Mouse (Mus musculus) pancreas, adult 10 weeks (tissue): ENCODE data around the gene Dnase2a. TPM values are rescaled to one million over a fixed set of nuclear protein-coding genes. Genes with fewer than 3 reads are reported as not detected.

Experiments used
- polyA plus RNA-seq: library from polyadenylated mRNA; stranded (reverse); fragments of 350-450 nt; fragmentation: Illumina TruSeq; extraction: RNeasy Lipid Tissue Mini Kit (QIAGEN cat#74804); gene quantifications from one replicate; pipeline ENCODE4 v1.2.3, GENCODE M21; 2015; ENCODE audit warnings: low read depth, low replicate concordance; ENCODE audit not compliant: insufficient read depth

Dnase2a gene
- 6.3 TPM for polyA plus RNA-seq

GRCm38 (mm10) chr8:84908421-84909161 is at the start of gene Dnase2a:
Gene Dnase2a (plus strand): TSS chr8:84908560.

GRCm38 (mm10) chr8:84871376-84872308 is 36.7 kb upstream of the Dnase2a start, which contains the start of gene Syce2:
Gene Syce2 (plus strand): TSS chr8:84872111.

GRCm38 (mm10) chr8:84893709-84894134 is 14.6 kb upstream of the Dnase2a start, which contains the start of gene Gcdh:
Gene Gcdh (minus strand): TSS chr8:84893921.

GRCm38 (mm10) chr8:84901752-84902151 is 6.6 kb upstream of the Dnase2a start, which contains the start of gene Klf1:
Gene Klf1 (plus strand): TSS chr8:84901928.

GRCm38 (mm10) chr8:84936962-84937546 is 28.7 kb downstream of the Dnase2a start, which contains the start of gene Mast1:
Gene Mast1 (minus strand): TSS chr8:84937359.

GRCm38 (mm10) chr8:84946528-84947240 is 38.3 kb downstream of the Dnase2a start, which contains the start of gene Rtbdn:
Gene Rtbdn (plus strand): TSS chr8:84946991.

GRCm38 (mm10) chr8:84969241-84970134 is 61.1 kb downstream of the Dnase2a start, which contains the start of the genes Gm49661, Prdx2 and Rnaseh2a:
Gene Gm49661 (minus strand): TSS chr8:84969433.
Gene Prdx2 (plus strand): TSS chr8:84969587.
Gene Rnaseh2a (minus strand): TSS chr8:84969767.

Other genes starting within 250 kb of the Dnase2a start
- 14.1 TPM for gene Ier2, start 245.7 kb upstream of the Dnase2a start, polyA plus RNA-seq
- 55.6 TPM for gene Trmt1, start 222.3 kb upstream of the Dnase2a start, polyA plus RNA-seq
- gene Nacc1, start 220.7 kb upstream of the Dnase2a start, polyA plus RNA-seq, result 7.9 TPM
- 2.6 TPM for gene Lyl1, start 207.1 kb upstream of the Dnase2a start, polyA plus RNA-seq
- not detected for gene G430095P16Rik, start 185.6 kb upstream of the Dnase2a start, polyA plus RNA-seq
- 14.9 TPM for gene Nfix, start 108.2 kb upstream of the Dnase2a start, polyA plus RNA-seq
- 1.8 TPM for gene Dand5, start 85.7 kb upstream of the Dnase2a start, polyA plus RNA-seq
- gene Gadd45gip1, start 77.0 kb upstream of the Dnase2a start, polyA plus RNA-seq, result 7.0 TPM
- 18.2 TPM for gene Rad23a, start 67.9 kb upstream of the Dnase2a start, polyA plus RNA-seq
- gene Calr, start 61.6 kb upstream of the Dnase2a start, polyA plus RNA-seq, result 181 TPM
- 19.1 TPM for gene Farsa, start 51.6 kb upstream of the Dnase2a start, polyA plus RNA-seq
- not detected for gene Syce2, start 36.4 kb upstream of the Dnase2a start, polyA plus RNA-seq
- gene Gcdh, start 14.6 kb upstream of the Dnase2a start, polyA plus RNA-seq, result 27.8 TPM
- gene Klf1, start 6.6 kb upstream of the Dnase2a start, polyA plus RNA-seq, result not detected
- 0.61 TPM for gene Mast1, start 28.8 kb downstream of the Dnase2a start, polyA plus RNA-seq
- not detected for gene Rtbdn, start 38.4 kb downstream of the Dnase2a start, polyA plus RNA-seq
- gene Gm49661, start 60.9 kb downstream of the Dnase2a start, polyA plus RNA-seq, result not detected
- 35.5 TPM for gene Prdx2, start 61.0 kb downstream of the Dnase2a start, polyA plus RNA-seq
- gene Rnaseh2a, start 61.2 kb downstream of the Dnase2a start, polyA plus RNA-seq, result 8.3 TPM
- gene Junb, start 70.2 kb downstream of the Dnase2a start, polyA plus RNA-seq, result 10.0 TPM
- 13.4 TPM for gene Hook2, start 82.0 kb downstream of the Dnase2a start, polyA plus RNA-seq
- gene Best2, start 106.0 kb downstream of the Dnase2a start, polyA plus RNA-seq, result not detected
- gene Asna1, start 116.7 kb downstream of the Dnase2a start, polyA plus RNA-seq, result 24.7 TPM
- 49.3 TPM for gene Trir, start 118.3 kb downstream of the Dnase2a start, polyA plus RNA-seq
- 7.1 TPM for gene Tnpo2, start 128.4 kb downstream of the Dnase2a start, polyA plus RNA-seq
- gene Fbxw9, start 151.5 kb downstream of the Dnase2a start, polyA plus RNA-seq, result 6.4 TPM
- not detected for gene Gm5741, start 159.4 kb downstream of the Dnase2a start, polyA plus RNA-seq
- 16.0 TPM for gene Dhps, start 163.2 kb downstream of the Dnase2a start, polyA plus RNA-seq
- 22.2 TPM for gene Wdr83os, start 172.2 kb downstream of the Dnase2a start, polyA plus RNA-seq
- 13.1 TPM for gene Wdr83, start 172.7 kb downstream of the Dnase2a start, polyA plus RNA-seq
- gene Man2b1, start 174.7 kb downstream of the Dnase2a start, polyA plus RNA-seq, result 14.9 TPM
- 1.1 TPM for gene Zfp791, start 214.5 kb downstream of the Dnase2a start, polyA plus RNA-seq
- not detected for gene Cks1brt, start 243.4 kb downstream of the Dnase2a start, polyA plus RNA-seq